In the genomic region with DNA sequence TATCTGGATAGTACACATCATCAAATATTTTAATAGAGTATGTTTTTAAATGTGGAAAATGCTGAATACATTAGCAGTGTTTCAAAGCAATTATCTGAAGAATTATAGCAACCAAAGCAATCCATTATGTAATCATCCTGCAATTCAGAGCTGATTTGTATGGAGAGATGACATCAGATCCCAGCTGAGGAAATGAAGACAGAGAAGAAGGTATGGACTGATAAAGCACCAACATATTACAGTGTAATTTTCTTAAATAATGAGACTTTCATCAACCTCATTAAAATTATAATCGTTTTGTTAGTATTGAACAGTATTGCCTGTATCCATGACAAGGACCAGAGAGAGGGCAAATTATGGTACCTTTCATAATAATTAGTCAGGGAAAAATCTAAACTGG, we compare ENCODE assay signal across 18 mouse cellular contexts.
DNase-seq lines count a peak whose midpoint lies in the region; ATAC-seq and TF ChIP-seq lines count a peak whose summit lies in the region.
"Had no signal": no experiment of that assay in that cellular context is flagged by ENCODE, and none has a peak within 500 bp of the region (broad histone marks: within the 10 kb centered on the region; RNA-seq: fewer than 3 reads in every experiment).

No protein-coding gene starts in this region.

- H3K27me3 ChIP-seq in forebrain, embryonic 13.5 days = no peaks in the 10 kb centered on the region
- H3K27me3 ChIP-seq in forebrain, embryonic 11.5 days (ENCODE audit: control insufficient read depth, insufficient read depth, low read length) = no peaks in the 10 kb centered on the region
- H3K27me3 ChIP-seq in hindbrain, embryonic 11.5 days (ENCODE audit: control insufficient read depth, insufficient read depth, low read length) = no peaks in the 10 kb centered on the region
- no peaks in the 10 kb centered on the region for H3K27me3 ChIP-seq in hindbrain, embryonic 10.5 days (ENCODE audit: insufficient read depth, poor library complexity, severe bottlenecking)
- no peaks in the 10 kb centered on the region for H3K27me3 ChIP-seq in midbrain, embryonic 14.5 days (ENCODE audit: control insufficient read depth, insufficient read depth, low read length)
- H3K27me3 ChIP-seq in midbrain, postnatal 0 days (ENCODE audit: insufficient read depth, low read length) = no peaks in the 10 kb centered on the region
- H3K27me3 ChIP-seq: embryonic facial prominence, embryonic 12.5 days had no signal

- TF ChIP-seq CTCF in midbrain, postnatal 0 days (IDR thresholded peaks at IDR 0.05) = no peak

- no peaks in the 10 kb centered on the region for H3K4me1 ChIP-seq in forebrain, embryonic 13.5 days
- no peaks in the 10 kb centered on the region for H3K4me1 ChIP-seq in forebrain, embryonic 11.5 days (replicated peaks; ENCODE audit: control insufficient read depth, insufficient read depth, low read length)
- H3K4me1 ChIP-seq in hindbrain, embryonic 11.5 days (replicated peaks; ENCODE audit: control insufficient read depth, insufficient read depth, low read length) = no peaks in the 10 kb centered on the region
- no peaks in the 10 kb centered on the region for H3K4me1 ChIP-seq in hindbrain, embryonic 10.5 days (replicated peaks)
- H3K4me1 ChIP-seq in midbrain, embryonic 14.5 days (ENCODE audit: control insufficient read depth, insufficient read depth, low read length) = no peaks in the 10 kb centered on the region
- H3K4me1 ChIP-seq in midbrain, postnatal 0 days (ENCODE audit: insufficient read depth, low read length) = no peaks in the 10 kb centered on the region
- H3K4me1 ChIP-seq: embryonic facial prominence, embryonic 10.5 days; embryonic facial prominence, embryonic 12.5 days had no signal

- no peak overlapping the region for H3K4me2 ChIP-seq in forebrain, embryonic 13.5 days
- H3K4me2 ChIP-seq in forebrain, embryonic 11.5 days (ENCODE audit: low read depth, low read length, severe bottlenecking) = no peak overlapping the region
- H3K4me2 ChIP-seq in hindbrain, embryonic 11.5 days (replicated peaks; ENCODE audit: low read depth, low read length) = no peak overlapping the region
- no peak overlapping the region for H3K4me2 ChIP-seq in midbrain, embryonic 14.5 days (ENCODE audit: low read length)
- no peak overlapping the region for H3K4me2 ChIP-seq in midbrain, postnatal 0 days (ENCODE audit: low read depth, low read length, poor library complexity, severe bottlenecking)
- H3K4me2 ChIP-seq: embryonic facial prominence, embryonic 12.5 days had no signal

- no peaks in the 10 kb centered on the region for H3K36me3 ChIP-seq in forebrain, embryonic 13.5 days (ENCODE audit: poor library complexity, severe bottlenecking)
- H3K36me3 ChIP-seq in forebrain, embryonic 11.5 days (ENCODE audit: control insufficient read depth, insufficient read depth, low read length) = no peaks in the 10 kb centered on the region
- H3K36me3 ChIP-seq in hindbrain, embryonic 11.5 days (ENCODE audit: control insufficient read depth, insufficient read depth, low read length) = no peaks in the 10 kb centered on the region
- H3K36me3 ChIP-seq in hindbrain, embryonic 10.5 days = no peaks in the 10 kb centered on the region
- H3K36me3 ChIP-seq in midbrain, embryonic 14.5 days (ENCODE audit: control insufficient read depth, insufficient read depth, low read length) = no peaks in the 10 kb centered on the region
- H3K36me3 ChIP-seq in midbrain, postnatal 0 days (ENCODE audit: insufficient read depth, low read length) = no peaks in the 10 kb centered on the region
- H3K36me3 ChIP-seq: embryonic facial prominence, embryonic 10.5 days; embryonic facial prominence, embryonic 12.5 days had no signal

- ATAC-seq in forebrain, embryonic 13.5 days = peak; percentile 38; the same call in 1 of the 2 replicates
- no peak for ATAC-seq in forebrain, embryonic 11.5 days (replicated peaks; ENCODE audit: low FRiP score)
- 0 out of 2 replicates have a peak, but pooled peaks have one; percentile 12 for ATAC-seq in hindbrain, embryonic 11.5 days (ENCODE audit: low FRiP score)
- ATAC-seq in midbrain, embryonic 14.5 days (ENCODE audit: low FRiP score, low TSS enrichment) = peak; percentile 27; the same call in 1 of the 2 replicates
- no peak for ATAC-seq in midbrain, postnatal 0 days (ENCODE audit: low FRiP score)
- ATAC-seq: forebrain, embryonic 16.5 days had no signal

- no peak for DNase-seq in forebrain, embryonic 11.5 days (ENCODE audit: low spot score)
- no peak for DNase-seq in hindbrain, embryonic 11.5 days (ENCODE audit: low spot score)
- no peak for DNase-seq in hindbrain, embryonic 10.5 days (ENCODE audit: low spot score)
- no peak for DNase-seq in midbrain, embryonic 14.5 days
- DNase-seq in midbrain, postnatal 0 days (ENCODE audit: low spot score) = no peak
- DNase-seq in kidney, postnatal 36 days = no peak
- DNase-seq: adrenal gland, adult 2 months; adrenal gland, postnatal 10 days; adrenal gland, postnatal 25 days; cerebellum, adult 11-12 months; cerebellum, adult 2 months; cerebellum, adult 9-10 months; cerebellum, postnatal 10 days; cerebellum, postnatal 25 days had no signal

- WGBS in forebrain, embryonic 13.5 days = 75% methylated on average over 1 of the region's 1 CpGs
- WGBS in forebrain, embryonic 11.5 days = 93% methylated on average over 1 of the region's 1 CpGs
- 83% methylated on average over 1 of the region's 1 CpGs for WGBS in hindbrain, embryonic 11.5 days
- 90% methylated on average over 1 of the region's 1 CpGs for WGBS in hindbrain, embryonic 10.5 days
- WGBS in midbrain, embryonic 14.5 days = 82% methylated on average over 1 of the region's 1 CpGs
- WGBS in midbrain, postnatal 0 days = 75% methylated on average over 1 of the region's 1 CpGs

- no peak overlapping the region for H3K27ac ChIP-seq in forebrain, embryonic 13.5 days
- no peak overlapping the region for H3K27ac ChIP-seq in forebrain, embryonic 11.5 days (ENCODE audit: low read depth, low read length)
- no peak overlapping the region for H3K27ac ChIP-seq in hindbrain, embryonic 11.5 days (ENCODE audit: low read depth, low read length)
- no peak overlapping the region for H3K27ac ChIP-seq in hindbrain, embryonic 10.5 days
- no peak overlapping the region for H3K27ac ChIP-seq in midbrain, embryonic 14.5 days (replicated peaks; ENCODE audit: low read depth, low read length)
- no peak overlapping the region for H3K27ac ChIP-seq in midbrain, postnatal 0 days (ENCODE audit: low read depth, low read length)
- H3K27ac ChIP-seq: embryonic facial prominence, embryonic 10.5 days; embryonic facial prominence, embryonic 12.5 days had no signal

- no peak overlapping the region for H3K9ac ChIP-seq in forebrain, embryonic 13.5 days
- no peak overlapping the region for H3K9ac ChIP-seq in forebrain, embryonic 11.5 days (ENCODE audit: low read length)
- no peak overlapping the region for H3K9ac ChIP-seq in hindbrain, embryonic 11.5 days (ENCODE audit: low read depth, low read length)
- H3K9ac ChIP-seq in midbrain, embryonic 14.5 days (replicated peaks; ENCODE audit: low read length) = no peak overlapping the region
- no peak overlapping the region for H3K9ac ChIP-seq in midbrain, postnatal 0 days (replicated peaks; ENCODE audit: low read length, poor library complexity, severe bottlenecking)
- H3K9ac ChIP-seq: embryonic facial prominence, embryonic 12.5 days had no signal

- H3K4me3 ChIP-seq in forebrain, embryonic 13.5 days = no peak overlapping the region
- no peak overlapping the region for H3K4me3 ChIP-seq in forebrain, embryonic 11.5 days (ENCODE audit: low read depth, low read length)
- no peak overlapping the region for H3K4me3 ChIP-seq in hindbrain, embryonic 11.5 days (ENCODE audit: low read depth, low read length)
- no peak overlapping the region for H3K4me3 ChIP-seq in hindbrain, embryonic 10.5 days
- H3K4me3 ChIP-seq in midbrain, embryonic 14.5 days (replicated peaks; ENCODE audit: low read depth, low read length) = no peak overlapping the region
- H3K4me3 ChIP-seq in midbrain, postnatal 0 days (ENCODE audit: low read depth, low read length) = no peak overlapping the region
- H3K4me3 ChIP-seq: embryonic facial prominence, embryonic 10.5 days; embryonic facial prominence, embryonic 12.5 days had no signal

- no peaks in the 10 kb centered on the region for H3K9me3 ChIP-seq in forebrain, embryonic 13.5 days (replicated peaks)
- no peaks in the 10 kb centered on the region for H3K9me3 ChIP-seq in forebrain, embryonic 11.5 days (ENCODE audit: control insufficient read depth, low read length)
- no peaks in the 10 kb centered on the region for H3K9me3 ChIP-seq in hindbrain, embryonic 11.5 days (ENCODE audit: control insufficient read depth, low read length)
- no peaks in the 10 kb centered on the region for H3K9me3 ChIP-seq in hindbrain, embryonic 10.5 days
- no peaks in the 10 kb centered on the region for H3K9me3 ChIP-seq in midbrain, embryonic 14.5 days (ENCODE audit: control insufficient read depth, low read length)
- no peaks in the 10 kb centered on the region for H3K9me3 ChIP-seq in midbrain, postnatal 0 days (ENCODE audit: low read length)
- H3K9me3 ChIP-seq: embryonic facial prominence, embryonic 10.5 days; embryonic facial prominence, embryonic 12.5 days had no signal

Comparison
In these comparisons a context has a peak if more than half of its experiments do, and no peak if none do; other contexts are left out.
1. ATAC-seq: peak in forebrain, embryonic 13.5 days (single experiment), hindbrain, embryonic 11.5 days (single experiment) and midbrain, embryonic 14.5 days (single experiment); none in forebrain, embryonic 11.5 days (single experiment) and midbrain, postnatal 0 days (single experiment).